Mouse (Mus musculus) megakaryocyte, embryonic 14.5 days (primary cell): ENCODE measurements around the gene Epas1. TPM values are rescaled to one million over a fixed set of nuclear protein-coding genes. Genes with fewer than 3 reads are reported as not detected.

Experiments
- H3K27me3 ChIP-seq: replicated peaks from 2 replicates; pipeline ENCODE3; 2012; ENCODE audit warnings: inconsistent platforms
- H3K36me3 ChIP-seq: replicated peaks from 2 replicates; pipeline ENCODE3; 2012; ENCODE audit warnings: low read length, inconsistent platforms, mixed read lengths
- H3K4me1 ChIP-seq: 2 replicates; pipeline ENCODE4 v1.6.1; 2012; ENCODE audit warnings: inconsistent platforms
- H3K4me3 ChIP-seq: replicated peaks from 2 replicates; pipeline ENCODE3; 2012; ENCODE audit warnings: moderate library complexity, mild to moderate bottlenecking, inconsistent platforms
- H3K9me3 ChIP-seq: 2 replicates; pipeline ENCODE4 v1.6.1; 2012; ENCODE audit warnings: inconsistent platforms
- FLI1 ChIP-seq: IDR thresholded peaks from 2 replicates; pipeline ENCODE4 v1.6.1; 2012; ENCODE audit warnings: low read length, inconsistent platforms, mixed read lengths
- GATA1 ChIP-seq: IDR thresholded peaks from 3 replicates; pipeline ENCODE4 v1.6.1; 2012; ENCODE audit warnings: mixed read lengths, low read length, inconsistent platforms, borderline replicate concordance
- polyA plus RNA-seq: library from polyadenylated mRNA; stranded (reverse); fragments of >175 nt; gene quantifications from 2 replicates; pipeline ENCODE4 v1.2.3, GENCODE M21; 2012; ENCODE audit warnings: low replicate concordance; ENCODE audit not compliant: insufficient read depth

The Epas1 gene
- polyA plus RNA-seq, 1 experiment, result 0.96 TPM

- no peak for TF ChIP-seq FLI1
- Histone ChIP-seq H3K4me3 (no peak overlapping the region), H3K36me3 (no peaks in the 10 kb centered on the region), H3K27me3 (peaks cover 55% of the 10 kb centered on the region), H3K4me1 (peaks cover 24% of the 10 kb centered on the region; the same call in 1 of the 2 replicates), H3K9me3 (no peaks in the 10 kb centered on the region)
These were observed 31.0 kb downstream of the Epas1 start for GRCm38 (mm10) chr17:86784405-86784977.

DNA sequence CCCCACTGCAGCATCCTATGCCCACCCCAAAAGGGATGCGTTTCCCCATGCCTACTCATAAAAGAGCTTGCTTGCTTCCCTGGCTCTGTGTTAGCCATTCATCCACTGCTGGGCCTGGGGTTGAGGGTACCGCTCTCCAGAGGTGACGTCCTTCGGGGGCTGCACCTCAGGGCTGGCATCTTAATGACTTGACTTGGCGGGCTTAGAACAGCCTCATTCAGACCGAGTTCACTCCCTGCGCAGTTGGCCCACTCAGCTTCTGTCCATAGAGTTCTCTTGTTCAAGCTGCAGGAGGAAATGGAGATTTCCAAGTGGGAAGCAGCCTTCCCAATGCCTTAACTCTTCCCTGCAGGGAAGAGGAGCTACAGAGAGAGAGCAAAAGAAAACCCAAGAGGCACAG is 32.1 kb downstream of the Epas1 start:
- TF ChIP-seq GATA1 (no peak), FLI1 (no peak)
- Histone ChIP-seq H3K9me3 (no peaks in the 10 kb centered on the region), H3K4me1 (peaks cover 24% of the 10 kb centered on the region; the same call in 1 of the 2 replicates), H3K36me3 (no peaks in the 10 kb centered on the region), H3K4me3 (no peak overlapping the region), H3K27me3 (peaks cover 55% of the 10 kb centered on the region)

- no peak overlapping the region for H3K4me3 ChIP-seq
- TF ChIP-seq GATA1, result no peak
- no peak for TF ChIP-seq FLI1
- no peaks in the 10 kb centered on the region for H3K9me3 ChIP-seq
- peaks cover 24% of the 10 kb centered on the region; the same call in 1 of the 2 replicates for H3K4me1 ChIP-seq
- peaks cover 47% of the 10 kb centered on the region for H3K27me3 ChIP-seq
- H3K36me3 ChIP-seq, result no peaks in the 10 kb centered on the region
These were observed 33.0 kb downstream of the Epas1 start for GRCm38 (mm10) chr17:86786496-86786895.

DNA sequence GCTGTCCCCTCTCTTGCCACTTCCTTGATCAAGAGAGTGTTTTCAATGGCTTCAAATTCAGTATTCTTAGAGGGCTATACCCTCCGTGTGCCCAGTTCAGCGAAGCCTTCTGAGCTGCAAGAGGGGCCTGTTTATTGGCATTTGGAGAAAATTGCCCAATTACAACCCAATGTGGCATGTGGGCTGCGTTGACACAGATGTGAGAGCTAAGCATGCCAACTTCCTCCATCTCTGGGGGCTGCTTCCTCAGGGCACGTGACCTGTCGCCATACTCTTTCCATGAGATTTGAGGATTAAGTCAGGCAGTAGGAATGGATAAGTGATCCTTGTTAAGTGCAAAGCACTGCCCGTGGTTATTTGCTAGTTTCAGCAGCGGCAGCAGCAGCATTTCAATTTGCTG is 34.3 kb downstream of the Epas1 start:
- Histone ChIP-seq H3K9me3 (no peaks in the 10 kb centered on the region), H3K36me3 (no peaks in the 10 kb centered on the region), H3K4me3 (no peak overlapping the region), H3K4me1 (peaks cover 24% of the 10 kb centered on the region; the same call in 1 of the 2 replicates), H3K27me3 (peaks cover 49% of the 10 kb centered on the region)
- TF ChIP-seq FLI1 (no peak), GATA1 (no peak)

DNA sequence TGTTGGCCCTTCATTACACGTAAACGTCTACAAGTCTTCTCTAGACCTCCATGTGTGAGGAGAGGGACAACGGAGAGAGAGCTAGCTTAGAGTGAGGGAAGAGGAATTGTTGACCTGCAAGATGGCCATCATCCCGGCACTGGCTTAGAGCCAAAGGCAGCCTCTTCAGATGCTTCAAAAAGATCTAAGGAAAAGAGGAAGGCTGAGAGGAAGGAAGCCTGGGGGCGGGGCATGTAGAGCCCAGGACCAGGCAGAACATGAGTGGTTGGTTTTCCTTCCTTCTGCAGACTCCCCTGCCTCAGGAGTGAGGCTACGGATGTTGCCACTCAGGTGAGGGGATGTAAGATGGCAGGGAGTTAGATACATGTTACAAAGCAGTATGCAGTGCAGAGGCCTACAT is 34.8 kb downstream of the Epas1 start:
- Histone ChIP-seq H3K4me3 (no peak overlapping the region), H3K27me3 (peaks cover 53% of the 10 kb centered on the region), H3K4me1 (peaks cover 23% of the 10 kb centered on the region; the same call in 1 of the 2 replicates), H3K36me3 (no peaks in the 10 kb centered on the region), H3K9me3 (no peaks in the 10 kb centered on the region)
- no peak for TF ChIP-seq FLI1
- TF ChIP-seq GATA1, result no peak

DNA sequence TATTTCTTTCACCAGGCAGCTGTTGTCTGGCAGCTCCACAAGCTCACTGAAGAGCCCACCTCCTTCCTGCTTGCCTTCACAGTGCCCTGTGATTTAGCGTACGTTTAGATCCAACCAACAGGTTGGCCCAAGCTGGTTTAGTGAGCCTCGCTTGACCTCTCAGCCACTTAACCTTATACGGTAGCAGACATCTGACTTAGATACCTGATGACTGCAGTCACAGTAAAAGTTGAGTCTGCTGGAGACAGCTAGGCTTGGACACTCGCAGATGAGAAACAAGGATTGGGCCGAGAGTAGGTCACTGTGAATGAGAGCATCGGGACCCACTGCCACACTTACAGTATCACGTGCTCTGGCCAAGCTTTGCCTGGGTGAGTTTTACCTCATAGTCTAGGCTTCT is 38.4 kb downstream of the Epas1 start:
- no peak overlapping the region for H3K4me3 ChIP-seq
- H3K9me3 ChIP-seq, result 0 out of 2 replicates have a peak, but pooled peaks cover 3% of the 10 kb centered on the region
- peaks cover 8% of the 10 kb centered on the region; the same call in 1 of the 2 replicates for H3K4me1 ChIP-seq
- TF ChIP-seq FLI1, result no peak
- TF ChIP-seq GATA1, result no peak
- H3K36me3 ChIP-seq, result no peaks in the 10 kb centered on the region
- peaks cover 40% of the 10 kb centered on the region for H3K27me3 ChIP-seq

GRCm38 (mm10) chr17:86795773-86796172 is 42.3 kb downstream of the Epas1 start:
- Histone ChIP-seq H3K4me3 (no peak overlapping the region), H3K9me3 (0 out of 2 replicates have a peak, but pooled peaks cover 3% of the 10 kb centered on the region), H3K27me3 (peaks cover 33% of the 10 kb centered on the region), H3K36me3 (no peaks in the 10 kb centered on the region), H3K4me1 (peaks cover 30% of the 10 kb centered on the region)
- TF ChIP-seq FLI1 (no peak), GATA1 (no peak)

DNA sequence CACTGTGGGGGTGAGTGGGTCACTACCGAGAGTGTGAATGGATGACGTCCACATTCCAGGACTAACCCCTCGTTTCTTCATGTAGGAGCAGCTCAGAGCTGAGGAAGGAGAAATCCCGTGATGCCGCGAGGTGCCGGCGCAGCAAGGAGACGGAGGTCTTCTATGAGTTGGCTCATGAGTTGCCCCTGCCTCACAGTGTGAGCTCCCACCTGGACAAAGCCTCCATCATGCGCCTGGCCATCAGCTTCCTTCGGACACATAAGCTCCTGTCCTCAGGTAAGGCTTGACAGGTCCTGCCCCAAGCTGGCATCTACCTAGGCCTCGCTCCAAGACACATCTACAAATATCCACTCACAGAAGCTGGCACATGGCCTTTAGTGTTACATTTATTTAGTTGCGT is 43.5 kb downstream of the Epas1 start:
- H3K27me3 ChIP-seq, result peaks cover 35% of the 10 kb centered on the region
- no peaks in the 10 kb centered on the region for H3K36me3 ChIP-seq
- TF ChIP-seq GATA1 (no peak), FLI1 (no peak)
- H3K4me3 ChIP-seq, result no peak overlapping the region
- H3K4me1 ChIP-seq, result peaks cover 38% of the 10 kb centered on the region
- H3K9me3 ChIP-seq, result 0 out of 2 replicates have a peak, but pooled peaks cover 3% of the 10 kb centered on the region

GRCm38 (mm10) chr17:86798460-86798859 is 45.0 kb downstream of the Epas1 start:
- 0 out of 2 replicates have a peak, but pooled peaks cover 3% of the 10 kb centered on the region for H3K9me3 ChIP-seq
- peak overlapping the region; percentile 24 for H3K4me3 ChIP-seq
- TF ChIP-seq FLI1, result no peak
- TF ChIP-seq GATA1, result no peak
- H3K27me3 ChIP-seq, result peaks cover 34% of the 10 kb centered on the region
- H3K36me3 ChIP-seq, result no peaks in the 10 kb centered on the region
- peaks cover 45% of the 10 kb centered on the region for H3K4me1 ChIP-seq

DNA sequence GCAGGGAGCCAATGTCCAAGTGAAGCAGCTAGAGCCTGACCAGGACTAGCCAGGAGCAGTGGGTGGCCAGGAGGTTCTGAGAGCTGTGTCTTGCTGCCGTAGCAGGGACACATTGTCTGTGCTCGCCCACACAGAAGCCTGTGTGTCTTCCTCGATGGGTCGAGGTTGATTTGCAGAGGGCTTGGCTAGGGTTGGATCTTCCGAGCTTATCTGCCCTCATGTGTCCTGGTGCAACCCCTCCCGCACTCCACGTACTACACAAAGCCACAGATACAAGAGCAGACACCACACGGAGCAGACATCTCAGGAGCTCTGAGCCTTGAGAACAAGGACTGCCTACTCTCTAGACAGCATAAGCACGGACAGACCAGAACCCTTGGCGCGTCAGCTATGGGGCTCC is 45.5 kb downstream of the Epas1 start:
- Histone ChIP-seq H3K4me3 (peak overlapping the region; percentile 18), H3K4me1 (peaks cover 45% of the 10 kb centered on the region), H3K27me3 (peaks cover 36% of the 10 kb centered on the region), H3K9me3 (0 out of 2 replicates have a peak, but pooled peaks cover 3% of the 10 kb centered on the region), H3K36me3 (no peaks in the 10 kb centered on the region)
- no peak for TF ChIP-seq GATA1
- TF ChIP-seq FLI1, result no peak

- TF ChIP-seq FLI1 (no peak), GATA1 (no peak)
- H3K36me3 ChIP-seq, result no peaks in the 10 kb centered on the region
- no peaks in the 10 kb centered on the region for H3K9me3 ChIP-seq
- peaks cover 57% of the 10 kb centered on the region for H3K4me1 ChIP-seq
- H3K27me3 ChIP-seq, result peaks cover 35% of the 10 kb centered on the region
- no peak overlapping the region for H3K4me3 ChIP-seq
These were observed 47.0 kb downstream of the Epas1 start for GRCm38 (mm10) chr17:86800535-86800934.
